Mouse (Mus musculus): ENCODE measurements around the gene Vav2. TPM values are rescaled to one million over a fixed set of nuclear protein-coding genes. Genes with fewer than 3 reads are reported as not detected.

The Vav2 gene
- total and polyA plus RNA-seq, 3 experiments, result 11.3 to 12.5 (median 11.9) TPM

- Histone ChIP-seq H3K4me3 (no peak overlapping the region), H3K36me3 (ENCODE audit: control insufficient read depth, insufficient read depth, low read length) (no peaks in the 10 kb centered on the region), H3K4me1 (ENCODE audit: control insufficient read depth, insufficient read depth, low read length) (no peaks in the 10 kb centered on the region; the same call in 1 of the 2 replicates), H3K9ac (ENCODE audit: low read depth, low read length) (no peak overlapping the region), H3K79me2 (replicated peaks; ENCODE audit: control insufficient read depth, insufficient read depth, low read length) (no peaks in the 10 kb centered on the region), H3K27me3 (ENCODE audit: control insufficient read depth, insufficient read depth, low read length) (no peaks in the 10 kb centered on the region), H3K27ac (no peak overlapping the region)
- TF ChIP-seq CTCF (IDR thresholded peaks at IDR 0.05) (no peak), POLR2A (IDR thresholded peaks at IDR 0.05; ENCODE audit: insufficient read depth, low read depth, low read length) (no peak), EP300 (IDR thresholded peaks at IDR 0.05; ENCODE audit: insufficient read depth, low read depth, low read length) (no peak)
- DNase-seq, result no peak
- intact Hi-C loops (cut with DNase I), result no loop called here
- WGBS, result 94% methylated on average over 7 of the region's 7 CpGs
Observed at GRCm38 (mm10) chr2:27278859-27279258, 148.0 kb downstream of the Vav2 start.

DNA sequence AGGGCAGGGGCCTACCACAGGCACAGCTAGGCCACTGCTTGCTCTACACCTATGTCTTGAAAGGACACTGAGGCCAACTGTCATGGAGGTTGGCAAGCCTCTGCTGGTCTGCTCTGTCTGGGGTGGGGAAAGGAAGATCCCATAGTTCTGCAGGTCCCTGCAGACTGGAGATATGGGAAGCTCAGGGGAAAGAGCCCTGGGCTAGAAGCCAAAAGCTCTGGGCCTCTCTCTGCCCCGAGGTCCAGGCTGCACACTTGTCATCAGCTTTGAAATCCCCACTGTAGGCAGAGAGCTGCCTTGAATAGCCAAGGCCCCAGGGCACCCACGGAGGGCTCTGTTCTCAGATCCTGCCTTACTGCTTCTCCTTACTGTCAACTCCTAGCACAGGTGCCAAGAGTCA lies 158.5 kb downstream of the Vav2 start:
- TF ChIP-seq CTCF (IDR thresholded peaks at IDR 0.05) (no peak), POLR2A (IDR thresholded peaks at IDR 0.05; ENCODE audit: insufficient read depth, low read depth, low read length) (no peak), EP300 (IDR thresholded peaks at IDR 0.05; ENCODE audit: insufficient read depth, low read depth, low read length) (no peak)
- intact Hi-C loops (cut with DNase I), result no loop called here
- Histone ChIP-seq H3K79me2 (replicated peaks; ENCODE audit: control insufficient read depth, insufficient read depth, low read length) (no peaks in the 10 kb centered on the region), H3K36me3 (ENCODE audit: control insufficient read depth, insufficient read depth, low read length) (no peaks in the 10 kb centered on the region), H3K4me3 (no peak overlapping the region), H3K27ac (no peak overlapping the region), H3K9ac (ENCODE audit: low read depth, low read length) (no peak overlapping the region), H3K27me3 (ENCODE audit: control insufficient read depth, insufficient read depth, low read length) (no peaks in the 10 kb centered on the region), H3K4me1 (ENCODE audit: control insufficient read depth, insufficient read depth, low read length) (no peaks in the 10 kb centered on the region)
- no peak for DNase-seq
- 20% methylated on average over 2 of the region's 2 CpGs for WGBS

DNA sequence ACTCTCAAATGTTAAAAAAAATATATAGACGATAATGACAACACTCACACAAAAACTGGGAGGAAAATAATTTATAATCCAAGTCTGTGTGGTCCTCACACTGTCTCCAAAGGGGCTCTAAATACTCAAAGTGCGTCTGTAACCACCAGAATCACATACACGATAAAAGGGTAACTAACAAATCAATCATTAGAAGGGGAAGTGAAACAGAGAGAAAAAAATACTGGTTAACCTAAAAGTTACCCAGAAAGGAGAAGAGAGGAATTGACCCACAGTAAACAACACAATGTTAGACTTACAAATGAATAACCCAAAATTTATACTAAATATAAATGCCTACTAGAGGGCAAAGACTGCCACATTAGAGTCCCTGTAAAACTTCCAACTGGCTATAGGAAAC lies 161.0 kb downstream of the Vav2 start:
- no peak for TF ChIP-seq EP300 (IDR thresholded peaks at IDR 0.05; ENCODE audit: insufficient read depth, low read depth, low read length)
- TF ChIP-seq CTCF (IDR thresholded peaks at IDR 0.05), result no peak
- no peak for TF ChIP-seq POLR2A (IDR thresholded peaks at IDR 0.05; ENCODE audit: insufficient read depth, low read depth, low read length)
- intact Hi-C loops (cut with DNase I), result no loop called here
- no peaks in the 10 kb centered on the region for H3K36me3 ChIP-seq (ENCODE audit: control insufficient read depth, insufficient read depth, low read length)

DNA sequence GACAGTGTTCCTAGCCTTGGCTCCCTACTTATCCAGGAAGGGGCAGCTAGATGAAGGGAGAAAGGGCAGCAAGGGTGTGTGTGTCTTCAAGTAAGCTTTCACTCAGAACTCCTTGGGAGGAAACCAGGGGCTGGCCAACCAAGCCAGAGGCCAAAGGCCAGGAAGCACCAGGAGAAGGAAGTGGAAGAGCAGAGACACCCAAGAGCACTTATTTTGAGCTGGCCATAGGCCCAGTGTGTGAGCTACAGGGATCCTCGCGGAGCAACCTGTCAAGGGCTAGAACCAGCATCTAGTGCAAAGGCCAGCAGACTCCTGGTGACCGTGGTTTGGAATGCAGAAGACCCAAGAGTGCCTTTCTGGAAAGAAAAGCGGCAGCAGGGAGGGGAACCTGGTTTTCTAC lies 163.8 kb downstream of the Vav2 start:
- Histone ChIP-seq H3K4me3 (no peak overlapping the region), H3K79me2 (replicated peaks; ENCODE audit: control insufficient read depth, insufficient read depth, low read length) (no peaks in the 10 kb centered on the region), H3K4me1 (ENCODE audit: control insufficient read depth, insufficient read depth, low read length) (peaks cover 2% of the 10 kb centered on the region; the same call in 1 of the 2 replicates), H3K9ac (ENCODE audit: low read depth, low read length) (no peak overlapping the region), H3K27me3 (ENCODE audit: control insufficient read depth, insufficient read depth, low read length) (no peaks in the 10 kb centered on the region), H3K36me3 (ENCODE audit: control insufficient read depth, insufficient read depth, low read length) (no peaks in the 10 kb centered on the region), H3K27ac (no peak overlapping the region)
- DNase-seq, result no peak
- TF ChIP-seq CTCF (IDR thresholded peaks at IDR 0.05) (no peak), EP300 (IDR thresholded peaks at IDR 0.05; ENCODE audit: insufficient read depth, low read depth, low read length) (no peak), POLR2A (IDR thresholded peaks at IDR 0.05; ENCODE audit: insufficient read depth, low read depth, low read length) (no peak)
- intact Hi-C loops (cut with DNase I), result no loop called here
- WGBS, result 58% methylated on average over 4 of the region's 4 CpGs

More for the DNA sequence above, 161.0 kb downstream of the Vav2 start:
- 74% methylated on average over 3 of the region's 3 CpGs for WGBS
- no peaks in the 10 kb centered on the region for H3K27me3 ChIP-seq (ENCODE audit: control insufficient read depth, insufficient read depth, low read length)
- H3K9ac ChIP-seq (ENCODE audit: low read depth, low read length), result no peak overlapping the region
- peaks cover 2% of the 10 kb centered on the region; the same call in 1 of the 2 replicates for H3K4me1 ChIP-seq (ENCODE audit: control insufficient read depth, insufficient read depth, low read length)
- H3K4me3 ChIP-seq, result no peak overlapping the region
- H3K79me2 ChIP-seq (replicated peaks; ENCODE audit: control insufficient read depth, insufficient read depth, low read length), result no peaks in the 10 kb centered on the region
- H3K27ac ChIP-seq, result no peak overlapping the region
- no peak for DNase-seq

- H3K27ac ChIP-seq, result no peak overlapping the region
- DNase-seq, result no peak
- TF ChIP-seq CTCF (IDR thresholded peaks at IDR 0.05) (peak; percentile 9; the same call in 1 of the 2 replicates), EP300 (IDR thresholded peaks at IDR 0.05; ENCODE audit: insufficient read depth, low read depth, low read length) (no peak), POLR2A (IDR thresholded peaks at IDR 0.05; ENCODE audit: insufficient read depth, low read depth, low read length) (no peak)
- no peak overlapping the region for H3K4me3 ChIP-seq
- no peak overlapping the region for H3K9ac ChIP-seq (ENCODE audit: low read depth, low read length)
- H3K36me3 ChIP-seq (ENCODE audit: control insufficient read depth, insufficient read depth, low read length), result no peaks in the 10 kb centered on the region
- no peaks in the 10 kb centered on the region for H3K27me3 ChIP-seq (ENCODE audit: control insufficient read depth, insufficient read depth, low read length)
- intact Hi-C loops (cut with DNase I), result no loop called here
- H3K4me1 ChIP-seq (ENCODE audit: control insufficient read depth, insufficient read depth, low read length), result peaks cover 2% of the 10 kb centered on the region; the same call in 1 of the 2 replicates
- no peaks in the 10 kb centered on the region for H3K79me2 ChIP-seq (replicated peaks; ENCODE audit: control insufficient read depth, insufficient read depth, low read length)
Observed at GRCm38 (mm10) chr2:27251434-27251833, 175.4 kb downstream of the Vav2 start.

GRCm38 (mm10) chr2:27248211-27248610 lies 178.6 kb downstream of the Vav2 start, which contains the start of gene Sardh:
Gene Sardh (minus strand): TSS chr2:27248337.
- Histone ChIP-seq H3K27ac (peak within 1 kb of the TSS; percentile 51), H3K9ac (ENCODE audit: low read depth, low read length) (no peak within 1 kb of the TSS), H3K4me1 (ENCODE audit: control insufficient read depth, insufficient read depth, low read length) (peaks cover 2% of the 10 kb centered on the region; the same call in 1 of the 2 replicates), H3K79me2 (replicated peaks; ENCODE audit: control insufficient read depth, insufficient read depth, low read length) (no peaks in the 10 kb centered on the region), H3K36me3 (ENCODE audit: control insufficient read depth, insufficient read depth, low read length) (no peaks in the 10 kb centered on the region), H3K27me3 (ENCODE audit: control insufficient read depth, insufficient read depth, low read length) (no peaks in the 10 kb centered on the region), H3K4me3 (peak within 1 kb of the TSS; percentile 28; the same call in 1 of the 2 replicates)
- 92% methylated on average over 2 of the region's 2 CpGs for WGBS
- intact Hi-C loops (cut with DNase I), result no loop called here
- DNase-seq, result no peak
- no peak for TF ChIP-seq CTCF (IDR thresholded peaks at IDR 0.05)
